Mouse (Mus musculus) lung, adult 2 months (tissue): ENCODE measurements around the gene Hs2st1. TPM values are rescaled to one million over a fixed set of nuclear protein-coding genes. Genes with fewer than 3 reads are reported as not detected.

ENCODE experiments used
- DNase-seq: peaks from one replicate; pipeline ENCODE4 v3.0.0; 2022
- H3K4me1 ChIP-seq: fragments of 200-500 bp; 2 replicates; pipeline ENCODE4 v1.6.1; 2011; ENCODE audit warnings: low read length; ENCODE audit not compliant: control insufficient read depth, insufficient read depth
- H3K4me3 ChIP-seq: fragments of 200-500 bp; replicated peaks from 2 replicates; pipeline ENCODE3; 2011; ENCODE audit warnings: low read depth, mild to moderate bottlenecking, control low read depth, low read length; ENCODE audit errors: extremely low read depth
- CTCF ChIP-seq: fragments of 200-500 bp; IDR thresholded peaks from 2 replicates; pipeline ENCODE4 v1.5.1; 2011; ENCODE audit warnings: mild to moderate bottlenecking, low read length, control low read depth; ENCODE audit not compliant: insufficient read depth
- POLR2A ChIP-seq: fragments of 200-500 bp; IDR thresholded peaks from 2 replicates; pipeline ENCODE4 v1.6.1; 2011; ENCODE audit warnings: low read depth, mild to moderate bottlenecking, control low read depth, low read length, borderline replicate concordance; ENCODE audit errors: extremely low read depth
- WGBS: fragments of 180-500 bp; shearing (Covaris S2); methylation state at CpG from one replicate; pipeline ENCODE4 v1.1.7; 2018; 5-methylcytosine and 5-hydroxymethylcytosine counted together
- polyA plus RNA-seq: library from polyadenylated mRNA; depleted of rRNA; stranded (reverse); fragments of >200 nt; gene quantifications from 2 replicates; pipeline ENCODE4 v1.2.3, GENCODE M21; 2012; rRNA removed

Gene Hs2st1
- polyA plus RNA-seq, 1 experiment: 28.4 TPM

GRCm38 (mm10) chr3:144396478-144396877 lies 173.5 kb downstream of the Hs2st1 start:
- TF ChIP-seq CTCF: no peak
- no peak for TF ChIP-seq POLR2A
- no peak overlapping the region for H3K4me3 ChIP-seq
- 71% methylated on average over 17 of the region's 17 CpGs for WGBS
- no peaks in the 10 kb centered on the region for H3K4me1 ChIP-seq
- no peak for DNase-seq

GRCm38 (mm10) chr3:144394454-144394943 lies 175.5 kb downstream of the Hs2st1 start:
- TF ChIP-seq CTCF (no peak), POLR2A (no peak)
- Histone ChIP-seq H3K4me1 (no peaks in the 10 kb centered on the region), H3K4me3 (no peak overlapping the region)
- no peak for DNase-seq
- WGBS: 60% methylated on average over 7 of the region's 7 CpGs

GRCm38 (mm10) chr3:144386446-144386845 lies 183.5 kb downstream of the Hs2st1 start:
- WGBS: 67% methylated on average over 4 of the region's 4 CpGs
- no peak for DNase-seq
- no peaks in the 10 kb centered on the region for H3K4me1 ChIP-seq
- H3K4me3 ChIP-seq: no peak overlapping the region
- TF ChIP-seq POLR2A (no peak), CTCF (no peak)

- 81% methylated on average over 10 of the region's 10 CpGs for WGBS
- H3K4me3 ChIP-seq: no peak overlapping the region
- TF ChIP-seq POLR2A (no peak), CTCF (no peak)
- H3K4me1 ChIP-seq: no peaks in the 10 kb centered on the region
- DNase-seq: no peak
Observed at GRCm38 (mm10) chr3:144384648-144385047, 185.3 kb downstream of the Hs2st1 start.

GRCm38 (mm10) chr3:144381431-144381980 lies 188.5 kb downstream of the Hs2st1 start:
- DNase-seq: no peak
- Histone ChIP-seq H3K4me3 (no peak overlapping the region), H3K4me1 (no peaks in the 10 kb centered on the region)
- WGBS: 29% methylated on average over 16 of the region's 16 CpGs
- TF ChIP-seq POLR2A (no peak), CTCF (no peak)

GRCm38 (mm10) chr3:144380921-144381320 lies 189.1 kb downstream of the Hs2st1 start:
- TF ChIP-seq CTCF: peak; percentile 32; the same call in 1 of the 2 replicates
- peak; percentile 36; the same call in 1 of the 2 replicates for TF ChIP-seq POLR2A
- WGBS: 3% methylated on average over 18 of the region's 18 CpGs
- Histone ChIP-seq H3K4me1 (no peaks in the 10 kb centered on the region), H3K4me3 (peak overlapping the region; percentile 36)
- peak; percentile 62 for DNase-seq

- H3K4me1 ChIP-seq: no peaks in the 10 kb centered on the region
- H3K4me3 ChIP-seq: no peak overlapping the region
- DNase-seq: no peak
- WGBS: 83% methylated on average over 4 of the region's 4 CpGs
- no peak for TF ChIP-seq CTCF
- no peak for TF ChIP-seq POLR2A
Observed at GRCm38 (mm10) chr3:144379801-144380200, 190.2 kb downstream of the Hs2st1 start.

Other genes with a start within 250 kb of the Hs2st1 start
- 228 and 245 TPM in 2 replicates for gene Selenof, start 123 bp upstream of the Hs2st1 start, polyA plus RNA-seq
- gene Sh3glb1, start 150.2 kb upstream of the Hs2st1 start, polyA plus RNA-seq: 26.2 and 26.5 TPM in 2 replicates
- gene Clca3a1, start 190.8 kb upstream of the Hs2st1 start, polyA plus RNA-seq: 0.63 and 0.80 TPM in 2 replicates
- gene Clca3a2, start 249.3 kb upstream of the Hs2st1 start, polyA plus RNA-seq: 0.32 TPM in 1 of 2 replicates, not detected in the other